Mouse (Mus musculus) left cerebral cortex, postnatal 36 days (tissue): ENCODE data around the gene Gm27021. TPM values are rescaled to one million over a fixed set of nuclear protein-coding genes. Genes with fewer than 3 reads are reported as not detected.

Source experiments
- DNase-seq, 2 experiments: peaks; one replicate each; pipeline ENCODE4 v3.0.0; 2021 to 2022; ENCODE audit warnings: low spot score in 2 of 2, mixed read lengths in 1 of 2
- intact Hi-C: fragments of 180-260 bp; cut with DNase I; formaldehyde crosslinking; loops from one replicate; pipeline ENCODE4 v1.15.1; 2025
- total RNA-seq, 2 experiments: library from RNA; stranded (reverse); gene quantifications; 2 replicates each; pipeline ENCODE4 v1.2.3; 2021

Gene Gm27021
- total RNA-seq, 2 experiments from 2014 or later = 0.95 TPM; not detected in 1

DNA sequence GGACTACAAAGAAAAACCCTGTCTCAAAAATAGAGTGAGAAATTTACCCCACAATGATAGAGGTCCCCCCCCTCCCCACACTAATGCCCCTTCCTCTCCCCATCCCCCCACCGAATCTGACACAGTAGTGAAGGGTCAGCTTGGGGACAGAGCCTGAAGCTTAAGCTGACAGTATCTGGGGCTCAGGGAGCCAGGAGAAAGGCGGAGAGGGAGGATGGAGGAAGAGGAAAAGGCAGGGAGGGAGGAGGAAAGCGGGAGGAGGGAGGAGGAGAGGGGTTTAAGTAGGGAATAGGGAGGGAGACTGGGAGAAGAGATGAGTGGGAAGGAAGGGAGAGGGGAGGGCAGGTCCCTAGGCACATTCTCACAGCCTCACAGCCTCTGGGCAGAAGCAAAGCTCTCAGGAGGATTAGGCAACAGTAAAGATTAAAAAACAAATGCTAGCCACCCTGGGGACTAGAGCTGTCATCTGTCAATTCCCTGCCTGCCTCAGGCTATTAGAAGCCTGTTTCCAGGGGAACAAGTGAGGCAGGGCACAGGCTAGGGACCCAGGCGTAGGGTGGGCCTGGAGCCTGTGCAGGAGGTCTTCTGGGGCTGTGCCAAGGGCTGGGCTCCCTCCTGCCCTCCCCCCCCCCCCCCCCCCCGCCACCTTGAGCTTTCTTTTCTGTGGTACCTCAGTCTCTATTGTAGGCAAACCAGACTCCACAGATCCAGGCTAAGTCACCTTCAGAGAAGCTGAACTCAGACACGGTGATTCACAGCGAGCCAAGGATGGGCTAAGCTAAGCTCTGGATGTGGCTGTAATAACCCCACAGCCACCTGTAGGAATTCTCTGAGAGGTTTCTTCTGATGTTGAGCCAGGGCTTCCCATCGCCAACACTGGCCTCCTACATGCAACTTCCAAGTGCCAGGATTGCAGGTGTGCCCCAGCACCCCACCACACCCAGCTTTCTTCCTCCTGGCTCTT, 50.9 kb downstream of the Gm27021 start:
- no peak for DNase-seq
- intact Hi-C loops = loop anchor here (5.0 kb wide), 1 partner anchor 50 kb away; the partner anchor contains the start of genes Cox4i1, Emc8 and Gm27021

DNA sequence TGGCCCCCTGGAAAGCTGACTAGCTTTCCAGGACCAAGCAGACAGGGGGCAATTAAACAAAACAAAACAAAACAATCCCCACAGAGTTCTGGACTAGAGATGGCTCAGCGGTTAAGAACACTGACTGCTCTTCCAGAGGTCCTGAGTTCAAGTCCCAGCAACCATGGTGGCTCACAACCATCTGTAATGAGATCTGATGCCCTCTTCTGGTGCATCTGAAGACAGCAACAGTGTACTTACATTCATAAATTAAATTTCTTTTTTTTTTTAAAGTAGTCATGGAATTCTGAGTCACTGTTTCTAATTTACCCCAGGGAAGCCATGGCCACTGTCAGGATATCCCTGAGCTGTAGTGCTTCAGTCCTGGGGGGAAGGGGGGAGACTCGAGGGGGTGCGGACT, 53.4 kb downstream of the Gm27021 start:
- intact Hi-C loops = no loop called here
- no peak for DNase-seq

DNA sequence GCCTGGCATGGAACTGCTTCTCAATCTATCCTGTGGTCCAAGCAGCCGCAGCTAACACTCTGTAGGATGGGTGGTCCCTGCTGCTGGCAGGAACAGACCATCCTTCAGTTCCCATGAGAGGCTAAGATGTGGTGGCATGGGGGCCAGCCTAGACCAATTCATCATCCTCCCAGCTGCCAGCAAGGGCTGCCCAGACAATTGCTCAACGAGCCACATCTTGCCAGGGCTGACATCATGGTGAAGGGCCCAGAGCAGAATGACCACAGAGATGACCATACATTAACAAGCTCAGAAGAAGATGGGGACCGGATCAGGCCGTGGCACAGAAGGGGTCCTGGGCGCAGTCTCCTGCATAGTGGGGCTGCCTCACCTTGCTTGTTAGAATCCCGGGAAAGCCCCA, 57.1 kb downstream of the Gm27021 start:
- intact Hi-C loops = no loop called here
- no peak for DNase-seq

DNA sequence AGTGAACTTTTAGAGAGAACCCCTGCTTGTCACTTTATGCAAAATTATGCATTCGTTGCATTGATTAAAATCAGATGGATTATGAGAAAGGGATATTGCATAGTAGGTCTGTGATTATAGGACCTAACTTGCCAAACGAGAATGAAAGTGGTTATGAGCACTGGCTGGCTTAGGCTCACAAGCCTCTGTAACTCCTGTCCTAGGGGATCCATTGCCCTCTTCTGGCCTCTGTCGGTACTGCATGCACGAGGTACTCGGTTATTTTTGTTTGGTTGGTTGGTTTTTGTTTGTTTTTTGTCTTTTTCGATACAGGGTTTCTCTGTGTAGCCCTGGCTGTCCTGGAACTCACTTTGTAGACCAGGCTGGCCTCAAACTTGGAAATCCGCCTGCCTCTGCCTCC, 60.0 kb downstream of the Gm27021 start:
- intact Hi-C loops = loop anchor here (5.0 kb wide), 1 partner anchor 431 kb away; the partner anchor contains the start of gene Fam92b
- DNase-seq = peak; percentile 64 to 76

DNA sequence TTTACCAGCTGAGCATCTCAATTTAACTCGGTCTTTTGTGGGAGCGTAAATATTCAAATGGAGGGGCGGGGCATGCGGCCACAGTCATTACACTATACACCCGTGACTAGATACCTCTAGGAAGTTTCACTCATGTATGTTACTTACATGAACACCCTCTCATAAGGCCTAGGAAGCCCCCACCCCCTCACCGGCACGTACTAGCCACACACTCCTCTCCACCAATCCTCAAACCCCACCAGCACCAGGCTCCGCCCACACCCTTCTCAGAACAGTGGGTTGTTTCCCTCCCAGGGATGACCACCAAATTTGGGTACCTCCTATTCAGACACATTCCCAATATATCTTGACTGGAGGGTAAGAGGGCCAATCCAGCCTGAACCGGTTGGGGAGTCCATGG, 60.4 kb downstream of the Gm27021 start:
- intact Hi-C loops = loop anchor here (5.0 kb wide), 1 partner anchor 430 kb away; the partner anchor contains the start of gene Fam92b
- no peak for DNase-seq

DNA sequence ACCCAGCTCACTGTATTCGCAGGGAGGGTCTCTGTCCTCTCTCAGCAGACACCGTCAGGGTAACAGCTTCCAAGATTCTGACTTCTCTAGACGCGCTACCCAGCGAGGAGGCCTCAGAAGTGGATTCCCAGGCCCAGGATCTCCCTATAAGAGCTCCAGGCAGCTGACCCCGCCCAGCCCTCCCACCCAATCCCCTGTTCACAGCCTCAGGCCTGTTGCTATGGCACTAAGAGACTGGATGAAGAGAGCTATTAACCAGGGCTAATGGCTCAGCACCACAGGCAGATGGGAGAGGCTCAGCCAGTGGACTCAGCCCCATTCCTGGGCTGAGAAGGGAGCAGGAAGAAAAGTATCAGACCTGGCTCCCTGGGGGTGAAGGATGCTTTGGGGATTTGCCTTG, 65.2 kb downstream of the Gm27021 start:
- intact Hi-C loops = no loop called here
- no peak for DNase-seq

DNA sequence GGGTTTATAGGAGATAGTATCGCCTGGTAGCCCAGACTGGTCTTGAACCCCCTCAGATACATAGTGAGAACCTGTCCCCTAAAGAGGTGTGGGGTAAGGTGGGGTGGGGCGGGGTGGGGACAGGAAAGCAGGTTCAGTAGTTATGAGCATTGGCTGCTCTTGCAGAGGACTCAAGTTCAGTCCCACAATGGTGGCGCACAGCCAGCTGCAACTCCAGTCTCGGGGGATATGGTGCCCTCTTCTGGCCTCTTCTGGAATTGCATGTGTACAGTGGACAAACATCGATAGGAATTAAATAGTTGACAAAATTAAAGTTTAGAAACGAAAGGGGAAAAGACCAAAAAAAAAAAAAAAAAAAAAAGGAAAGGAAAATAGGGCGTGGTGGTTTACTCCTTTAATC, 68.4 kb downstream of the Gm27021 start:
- intact Hi-C loops = loop anchor here (5.0 kb wide), 2 partner anchors 37 to 312 kb away; no protein-coding TSS in a partner anchor

DNA sequence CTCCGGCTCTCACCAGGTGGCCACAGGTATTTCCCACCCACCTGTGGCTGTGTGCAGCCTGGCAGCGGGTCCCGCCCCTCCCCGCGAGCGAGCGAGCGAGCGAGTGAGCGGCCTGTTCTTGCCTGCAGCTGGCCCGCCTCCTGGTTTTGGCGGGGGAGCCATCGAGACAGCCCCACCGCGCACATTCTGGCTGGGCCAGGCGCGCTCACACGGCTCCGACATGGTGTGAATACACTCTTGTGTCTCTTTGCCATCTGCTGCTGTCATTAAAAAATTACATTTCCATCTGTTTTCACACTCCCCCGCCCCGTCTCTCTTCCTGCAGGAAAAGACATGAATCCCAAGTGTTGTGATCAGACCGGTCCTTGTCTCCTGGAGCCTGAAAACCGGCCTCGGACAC, 69.3 kb downstream of the Gm27021 start:
- intact Hi-C loops = loop anchor here (5.0 kb wide), 2 partner anchors 36 to 311 kb away; no protein-coding TSS in a partner anchor
- peak; percentile 83 to 88 for DNase-seq

More for the DNA sequence above, 68.4 kb downstream of the Gm27021 start:
- DNase-seq = peak; percentile 61 to 67

DNA sequence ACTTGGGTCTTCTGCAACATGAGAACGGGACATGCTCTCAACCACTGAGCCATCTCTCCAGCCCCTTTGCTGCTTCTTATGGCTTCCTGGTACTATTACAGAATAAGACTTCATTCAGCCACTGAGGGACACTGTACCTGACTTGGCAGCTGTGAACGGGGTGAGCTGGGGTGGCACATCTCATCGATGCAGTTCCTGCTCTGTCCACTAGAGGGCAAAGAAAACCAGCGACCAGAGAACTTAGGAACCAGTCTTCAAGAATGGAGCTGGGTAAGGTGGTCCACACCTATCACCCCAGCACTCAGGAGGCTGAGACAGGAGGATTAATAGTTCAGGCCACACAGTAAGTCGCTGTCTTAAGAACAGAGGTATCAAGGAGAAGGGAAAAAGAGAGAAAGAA, 71.9 kb downstream of the Gm27021 start:
- no peak for DNase-seq
- intact Hi-C loops = loop anchor here (5.0 kb wide), 2 partner anchors 34 to 309 kb away; no protein-coding TSS in a partner anchor

DNA sequence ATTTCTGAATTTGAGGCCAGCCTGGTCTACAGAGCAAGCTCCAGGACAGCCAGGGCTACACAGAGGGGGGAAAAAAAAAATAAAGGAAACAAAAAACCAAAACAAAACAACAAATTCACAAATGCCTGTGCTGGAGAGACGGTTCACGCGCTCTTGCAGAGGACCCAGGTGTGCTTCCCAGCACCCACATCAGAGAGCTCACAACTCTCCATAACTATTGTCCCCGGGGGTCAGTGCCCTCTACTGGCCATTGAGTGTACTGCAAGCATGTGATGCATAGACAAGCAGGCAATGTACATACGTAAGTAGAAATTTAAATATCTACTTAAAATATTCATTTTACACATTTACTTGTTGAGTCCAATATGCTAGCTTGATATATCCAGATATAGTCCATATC, 73.3 kb downstream of the Gm27021 start:
- no peak for DNase-seq
- intact Hi-C loops = no loop called here

DNA sequence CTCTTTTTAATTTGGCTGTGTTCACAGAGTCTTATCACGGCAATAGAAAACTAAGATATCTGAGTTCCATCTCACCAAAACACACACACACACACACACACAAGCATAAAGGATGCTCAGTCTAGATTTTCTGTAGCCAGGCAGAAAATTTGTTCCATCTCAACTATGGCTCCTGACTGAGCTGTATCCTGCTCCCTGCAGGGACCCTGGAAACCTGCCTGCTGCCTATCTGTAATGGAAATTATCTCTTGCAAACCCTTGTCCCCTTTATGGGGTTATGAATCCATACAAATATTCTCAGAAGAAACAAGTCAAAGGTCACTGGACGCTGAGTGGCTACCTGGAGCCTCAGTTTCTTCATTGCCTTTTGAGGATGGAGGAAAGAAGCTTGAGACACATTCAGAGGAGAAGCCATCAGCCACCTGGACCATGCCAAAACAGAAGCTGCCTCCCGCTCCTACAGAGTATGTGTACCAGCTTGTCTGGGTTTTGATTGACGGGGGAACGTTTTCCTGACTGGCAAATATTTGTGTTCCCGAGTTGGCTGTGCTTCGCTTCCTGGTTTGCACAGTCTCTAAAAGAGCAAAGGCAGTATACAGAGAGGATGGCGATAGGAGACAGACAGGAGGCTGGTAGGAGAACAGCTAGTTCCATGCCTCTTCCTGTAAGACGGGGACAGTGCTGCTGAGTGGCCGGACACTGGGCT, 76.1 kb downstream of the Gm27021 start:
- DNase-seq = no peak
- intact Hi-C loops = no loop called here

DNA sequence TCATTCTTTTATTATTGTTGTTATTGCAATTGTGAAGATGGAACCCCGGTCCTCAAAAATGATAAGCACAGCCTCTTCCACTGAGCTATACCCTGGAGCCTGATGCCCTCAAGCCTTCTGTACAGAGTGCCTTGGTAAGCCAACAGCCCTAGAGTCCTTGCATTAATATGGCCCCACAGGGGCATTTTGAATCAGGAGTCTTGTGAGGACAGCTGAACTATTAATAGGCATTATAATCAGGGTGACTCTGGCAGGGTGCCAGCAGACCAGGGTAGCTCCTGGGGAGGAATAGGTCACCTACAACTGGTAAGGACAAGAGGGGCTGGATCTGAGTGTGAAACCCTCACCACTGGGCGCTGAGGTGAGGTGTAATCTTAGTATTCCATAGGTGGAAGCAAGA, 78.0 kb downstream of the Gm27021 start:
- DNase-seq = no peak
- intact Hi-C loops = no loop called here

DNA sequence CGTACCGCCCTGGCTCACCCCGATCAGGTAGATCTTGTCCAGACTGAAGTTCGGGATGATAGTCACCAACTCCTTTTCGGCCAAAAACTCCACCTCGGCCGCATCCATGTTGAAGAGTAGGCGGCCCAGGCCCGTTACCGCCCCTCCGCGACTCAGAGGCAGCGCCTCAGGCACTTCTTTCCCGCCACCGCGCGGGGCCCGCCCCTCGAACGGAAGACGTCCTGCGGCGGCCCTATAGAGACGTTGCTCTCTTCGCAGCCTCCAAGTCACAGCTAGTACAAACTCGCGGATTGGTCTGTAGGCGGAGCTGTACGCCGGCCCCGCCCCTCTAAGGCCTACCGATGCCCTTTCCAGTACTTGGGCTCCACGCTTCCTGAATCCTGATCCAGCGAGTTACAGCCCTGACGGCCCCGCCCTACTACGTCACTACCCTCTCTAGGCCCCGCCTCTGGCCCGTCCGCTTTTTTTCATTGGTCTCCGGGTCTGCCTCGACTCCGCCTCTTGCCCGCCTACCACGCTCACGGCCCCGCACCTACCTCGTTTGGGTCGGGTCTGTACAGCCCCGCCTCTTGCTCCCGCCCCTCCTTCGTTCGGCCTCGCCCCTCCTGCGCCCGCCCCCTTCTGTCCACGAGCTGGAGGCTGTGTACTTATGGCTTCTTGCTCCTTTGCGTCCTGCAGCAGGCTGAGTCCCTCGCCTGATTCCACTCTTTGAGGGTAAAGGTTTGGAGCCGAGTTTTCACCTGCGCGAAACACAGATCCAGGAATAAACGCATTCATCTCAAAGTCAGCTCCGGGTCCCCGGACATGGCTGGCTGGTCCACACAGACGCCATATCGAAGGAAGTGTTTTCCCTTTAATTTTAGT, 78.7 kb downstream of the Gm27021 start, which contains the start of gene Gins2:
Gene Gins2 (minus strand): TSS at position 397 of the 864 bp plus-strand sequence.
- peak; percentile 98 to 99 for DNase-seq
- intact Hi-C loops = no loop called here

DNA sequence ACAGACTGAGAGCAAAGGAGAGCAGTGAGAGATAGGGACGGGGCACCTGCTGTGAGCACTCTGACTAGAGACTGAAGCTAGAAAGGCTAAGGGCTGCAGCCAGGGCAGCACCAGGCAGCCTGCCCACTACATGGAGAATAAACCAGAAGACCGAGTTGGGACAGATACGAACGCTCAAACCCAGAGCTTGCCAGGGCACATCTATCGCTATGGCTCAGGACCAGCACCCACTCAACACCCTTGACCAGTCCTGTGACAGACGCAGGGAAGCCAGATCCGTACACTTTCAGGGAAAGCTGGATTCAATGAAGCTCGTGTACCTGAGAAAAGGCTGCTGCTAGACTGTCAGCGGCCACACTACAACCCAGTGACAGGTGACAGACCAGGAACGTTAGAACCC, 82.4 kb downstream of the Gm27021 start:
- intact Hi-C loops = no loop called here
- no peak for DNase-seq

DNA sequence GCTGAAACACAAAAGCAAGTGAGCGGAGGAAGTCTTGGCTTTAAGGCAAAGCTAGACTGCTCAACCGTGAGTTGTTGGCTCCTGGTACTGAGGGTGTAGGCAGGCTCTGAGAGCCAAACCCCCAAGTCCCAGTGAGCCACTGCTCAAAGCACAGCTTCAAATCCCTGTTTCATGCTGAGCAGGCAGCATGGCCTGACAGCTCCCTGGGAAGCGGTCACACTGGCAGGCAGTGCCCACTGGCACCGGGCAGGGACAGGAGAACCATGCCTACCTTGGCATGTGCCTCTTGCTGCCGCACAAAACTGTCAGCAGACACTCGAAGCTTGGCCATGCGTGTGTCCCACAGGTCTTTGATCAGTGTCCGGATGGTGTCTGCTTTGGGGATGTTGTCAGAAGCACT, 86.1 kb downstream of the Gm27021 start:
- no peak for DNase-seq
- intact Hi-C loops = no loop called here

DNA sequence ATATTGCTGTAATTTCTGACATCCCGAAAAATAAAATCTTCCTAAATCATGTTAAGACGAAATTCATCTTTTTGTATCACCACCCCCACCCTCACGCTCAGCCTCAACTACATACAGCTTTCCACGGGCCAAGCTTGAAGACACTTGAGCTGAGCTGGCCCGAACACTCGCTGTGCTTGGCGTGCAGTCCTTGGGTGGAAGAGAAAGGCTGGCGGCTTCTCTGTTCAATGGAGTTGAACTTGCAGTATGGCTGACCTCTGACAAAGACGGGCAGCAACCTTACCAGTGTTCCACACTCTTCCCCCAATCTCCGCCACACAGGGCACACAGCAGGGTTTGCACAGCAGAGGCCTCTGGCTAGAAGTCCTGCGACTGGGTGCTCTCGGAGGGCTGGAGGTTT, 86.5 kb downstream of the Gm27021 start:
- DNase-seq = no peak
- intact Hi-C loops = no loop called here

DNA sequence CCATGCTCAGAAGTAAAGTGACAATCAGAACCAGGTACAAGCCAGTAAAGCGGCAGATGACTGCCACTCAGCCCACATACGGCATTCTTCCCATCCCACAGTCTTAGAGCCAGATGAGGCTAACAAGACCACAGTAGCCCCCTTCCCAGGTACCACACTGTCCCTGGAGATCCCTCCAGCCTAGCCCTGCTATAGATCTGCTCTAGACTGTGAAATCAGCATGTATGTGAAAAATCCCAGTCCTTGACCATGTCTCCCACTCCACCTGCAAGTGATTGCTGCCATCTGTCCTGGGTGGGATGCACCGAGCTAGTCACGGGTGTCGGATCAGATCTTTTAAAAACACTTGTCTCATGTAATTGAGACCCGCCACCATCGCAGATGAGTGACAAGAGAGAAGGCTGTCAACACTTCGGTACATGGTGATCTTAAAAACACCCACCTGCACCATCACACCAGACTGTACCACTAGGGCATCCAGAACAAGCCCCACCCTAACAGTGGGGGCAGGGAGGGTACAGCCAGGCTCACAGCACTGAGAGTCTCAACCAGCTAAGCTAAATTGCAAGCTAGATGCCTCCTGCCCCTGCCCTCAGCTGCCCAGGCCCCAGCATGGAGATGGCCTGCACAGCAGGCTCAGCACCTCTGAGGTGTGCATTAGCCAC, 87.4 kb downstream of the Gm27021 start:
- intact Hi-C loops = no loop called here
- DNase-seq = no peak

DNA sequence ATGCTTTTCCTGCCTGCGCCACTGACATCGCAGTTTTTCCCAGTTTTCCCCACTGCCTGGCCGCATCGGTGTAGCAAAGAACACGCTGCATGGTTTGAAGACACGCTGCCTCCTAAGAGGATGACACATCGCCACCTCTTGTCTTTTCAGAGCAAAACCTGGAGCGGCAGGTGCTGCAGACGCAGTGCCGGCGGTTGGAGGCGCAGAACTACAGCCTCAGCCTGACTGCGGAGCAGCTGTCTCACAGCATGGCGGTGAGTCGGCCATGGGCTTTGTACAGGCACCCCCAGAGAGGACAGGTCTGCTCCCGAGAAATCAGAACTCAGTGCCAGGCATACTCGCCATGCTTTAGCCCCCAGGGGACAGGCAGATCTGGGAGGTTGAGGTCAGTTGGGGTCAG, 90.1 kb downstream of the Gm27021 start:
- intact Hi-C loops = no loop called here
- no peak for DNase-seq

DNA sequence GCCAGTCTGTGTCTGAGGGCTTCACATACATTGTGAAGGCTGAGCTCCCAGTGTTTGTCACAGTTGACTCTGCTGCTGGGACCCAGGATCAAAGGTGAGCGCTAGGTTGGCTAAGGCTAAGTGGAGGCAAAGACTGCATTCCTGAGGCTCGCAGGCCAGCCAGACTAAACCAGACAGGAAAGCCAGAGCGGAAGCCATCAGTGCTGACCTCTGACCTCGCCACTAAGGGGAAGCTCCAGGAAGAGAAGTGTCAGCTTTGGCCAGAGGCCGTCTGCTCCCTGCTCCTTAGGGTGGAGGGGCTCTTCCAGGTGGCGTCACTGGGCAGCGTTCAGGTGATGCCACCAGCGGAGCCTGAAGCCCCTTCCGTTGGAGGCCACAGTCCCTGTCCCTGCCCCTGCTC, 92.1 kb downstream of the Gm27021 start:
- intact Hi-C loops = no loop called here
- no peak for DNase-seq
